Mouse (Mus musculus): ENCODE measurements around the gene Tmem150c.

The Tmem150c gene

GRCm38 (mm10) chr5:100172104-100172503, 12.5 kb upstream of the Tmem150c start:
- no peak for DNase-seq (ENCODE audit: extremely low read depth, insufficient read length, low spot score)

DNA sequence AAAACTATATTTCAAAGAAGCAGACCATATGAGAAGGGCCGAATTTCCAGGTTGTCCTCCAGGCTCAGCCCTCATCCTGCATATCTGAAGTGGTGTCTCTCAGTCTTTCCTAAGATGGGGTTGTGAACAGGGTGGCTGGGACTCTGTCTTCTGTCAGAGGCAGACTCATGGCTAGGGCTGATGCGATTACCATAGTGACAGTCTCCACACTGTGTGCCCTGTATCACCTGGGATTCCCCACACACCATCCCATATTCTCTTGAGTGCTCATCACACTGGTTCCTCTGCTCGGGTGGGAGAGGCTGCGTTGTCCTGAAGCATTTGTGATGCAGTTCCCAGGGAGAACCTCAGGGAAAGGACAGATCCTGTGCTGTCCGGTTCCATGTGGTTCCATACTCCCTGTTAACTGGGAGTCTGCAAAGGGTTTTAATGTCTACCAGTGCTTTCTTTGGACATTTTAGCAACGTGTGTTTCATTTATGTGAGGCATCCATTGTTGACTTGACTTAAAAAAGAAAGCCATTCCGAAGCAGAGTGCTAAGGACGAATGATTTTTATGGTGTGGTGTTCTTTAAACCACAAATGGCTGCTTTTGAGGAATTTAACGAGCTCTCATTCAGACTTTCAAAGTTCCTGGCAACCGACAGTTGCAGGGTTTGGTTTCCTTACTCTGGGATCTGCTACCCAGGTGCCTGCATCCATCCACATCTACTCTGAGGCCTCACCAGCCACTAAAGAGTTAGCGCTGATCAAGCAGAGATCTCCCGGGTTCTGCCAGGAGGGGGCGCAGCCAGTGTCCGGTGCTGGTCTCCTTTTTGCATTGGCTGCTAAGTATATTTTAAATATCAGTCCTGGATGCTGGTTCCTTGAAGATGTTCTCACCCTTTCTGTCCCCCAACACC, 7.2 kb upstream of the Tmem150c start:
- no peak for DNase-seq (ENCODE audit: extremely low read depth, insufficient read length, low spot score)

DNA sequence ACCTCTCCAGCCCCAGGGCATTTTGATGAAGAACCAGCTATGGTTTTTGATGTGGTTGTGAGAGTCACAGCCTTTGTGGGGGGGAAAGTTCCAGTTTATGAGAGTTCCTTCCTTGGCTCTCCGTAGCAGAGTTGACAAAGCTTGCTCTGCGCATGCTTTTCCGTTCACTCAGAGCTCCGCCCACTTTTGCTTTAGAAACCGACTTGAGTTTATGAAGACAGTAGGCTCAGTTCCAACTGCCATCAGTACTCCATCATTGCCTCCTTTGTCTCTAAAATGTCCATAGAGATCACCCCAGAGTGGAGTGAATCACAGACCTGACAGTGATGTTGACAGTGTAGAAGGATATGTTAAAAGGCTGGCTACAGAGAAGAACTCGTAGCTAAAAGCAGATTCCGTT, 3.8 kb upstream of the Tmem150c start:
- no peak for DNase-seq (ENCODE audit: extremely low read depth, insufficient read length, low spot score)

DNA sequence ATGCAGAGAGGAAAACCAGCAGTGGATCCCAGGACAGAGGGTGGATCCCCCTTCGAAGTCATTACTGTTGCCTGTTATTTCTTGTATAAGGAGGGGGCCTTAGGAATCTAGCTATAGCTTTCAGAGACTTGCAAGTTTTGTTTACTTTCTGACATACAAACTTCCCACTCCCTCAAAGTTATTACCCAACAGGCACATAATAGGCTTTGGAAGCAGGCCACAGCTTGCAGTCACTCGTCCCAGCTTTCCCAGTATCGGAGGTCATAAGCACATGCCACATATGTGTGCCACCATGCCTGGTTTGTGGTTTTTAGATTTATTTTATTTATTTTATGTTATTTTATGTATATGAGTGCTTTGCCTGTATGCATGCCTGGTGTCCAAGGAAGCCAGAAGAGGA, 3.2 kb upstream of the Tmem150c start:
- no peak for DNase-seq (ENCODE audit: extremely low read depth, insufficient read length, low spot score)

GRCm38 (mm10) chr5:100162053-100162452, 2.4 kb upstream of the Tmem150c start:
- no peak for DNase-seq (ENCODE audit: extremely low read depth, insufficient read length, low spot score)

GRCm38 (mm10) chr5:100158791-100159637, 594 bp downstream of the Tmem150c start:
- no peak for DNase-seq (ENCODE audit: extremely low read depth, insufficient read length, low spot score)

- no peak for DNase-seq (ENCODE audit: extremely low read depth, insufficient read length, low spot score)
These were observed 1.3 kb downstream of the Tmem150c start for GRCm38 (mm10) chr5:100158301-100158700.

- no peak for DNase-seq (ENCODE audit: extremely low read depth, insufficient read length, low spot score)
These were observed 4.0 kb downstream of the Tmem150c start for GRCm38 (mm10) chr5:100155646-100156045.

DNA sequence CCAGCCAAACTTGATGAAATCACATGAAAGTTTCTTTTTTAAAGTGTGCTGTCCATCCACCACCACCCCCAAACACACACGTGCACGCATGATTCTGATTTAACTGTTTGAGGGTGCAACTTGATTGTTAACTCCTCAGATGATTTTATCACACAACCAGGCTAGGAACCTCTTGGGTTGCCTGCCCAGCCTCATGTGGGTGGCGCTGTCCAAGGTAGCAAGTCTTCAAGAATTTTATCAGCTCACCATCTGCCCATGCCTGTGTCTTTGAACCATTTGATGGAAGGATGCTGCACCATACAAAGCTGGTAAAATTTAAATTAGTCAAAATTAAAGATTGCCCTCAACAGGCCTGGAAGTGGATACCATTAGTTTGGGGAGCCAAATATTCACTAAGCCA, 9.6 kb downstream of the Tmem150c start:
- DNase-seq (ENCODE audit: extremely low read depth, insufficient read length, low spot score) = no peak

DNA sequence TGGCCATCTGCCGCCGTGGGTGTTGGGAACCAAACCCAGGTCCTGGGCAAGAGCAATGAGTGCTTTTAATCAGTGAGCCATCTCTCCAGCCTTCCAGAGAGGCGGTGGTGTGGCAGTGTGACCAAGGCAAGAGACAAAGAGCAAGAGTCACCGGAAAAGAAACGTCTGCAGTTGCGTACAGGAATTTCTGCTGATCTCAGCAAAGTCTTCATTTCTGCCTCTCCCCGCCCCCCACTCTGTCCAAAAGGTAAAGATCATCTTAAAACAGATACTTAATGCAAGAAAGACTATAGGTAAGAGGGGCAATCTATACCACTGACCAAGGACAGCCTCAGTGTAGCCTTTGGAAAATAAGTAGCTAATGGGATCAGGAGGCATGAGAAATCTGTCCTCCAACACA, 14.8 kb downstream of the Tmem150c start:
- DNase-seq (ENCODE audit: extremely low read depth, insufficient read length, low spot score) = no peak

GRCm38 (mm10) chr5:100127283-100127682, 32.3 kb downstream of the Tmem150c start:
- no peak for DNase-seq (ENCODE audit: extremely low read depth, insufficient read length, low spot score)

DNA sequence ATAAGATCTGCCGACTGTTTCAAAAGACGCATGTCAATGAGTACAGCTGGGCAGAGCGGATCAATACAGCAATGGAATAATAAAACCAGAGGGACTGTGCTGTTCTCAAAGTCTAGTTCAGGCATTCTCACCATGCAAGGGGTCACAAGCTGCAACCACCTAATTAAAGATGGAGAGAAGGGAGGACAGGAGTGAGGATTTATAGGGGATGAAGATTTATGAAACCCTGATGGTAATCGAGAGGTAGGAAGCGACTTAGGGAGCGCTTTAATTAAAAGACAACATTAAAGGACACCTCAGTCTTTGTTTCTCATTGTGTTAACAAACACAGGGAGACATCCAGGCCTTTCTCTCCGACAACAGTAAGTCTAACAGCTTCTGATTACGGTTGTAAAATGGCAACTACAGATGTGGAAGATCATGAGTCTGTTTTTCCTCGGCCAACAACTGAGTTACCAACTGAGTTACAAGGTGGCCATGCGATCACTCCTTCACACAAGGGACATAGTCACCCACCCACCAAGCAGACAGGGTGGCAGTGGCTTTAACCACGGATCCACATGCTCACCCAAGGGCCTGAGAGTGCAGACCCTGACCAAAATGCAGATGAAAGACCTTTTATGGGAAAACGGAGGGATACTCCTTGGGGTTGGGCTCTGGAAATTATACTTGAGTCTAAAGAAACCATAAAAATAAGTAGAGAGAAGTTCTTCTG, 34.0 kb downstream of the Tmem150c start:
- no peak for DNase-seq (ENCODE audit: extremely low read depth, insufficient read length, low spot score)

DNA sequence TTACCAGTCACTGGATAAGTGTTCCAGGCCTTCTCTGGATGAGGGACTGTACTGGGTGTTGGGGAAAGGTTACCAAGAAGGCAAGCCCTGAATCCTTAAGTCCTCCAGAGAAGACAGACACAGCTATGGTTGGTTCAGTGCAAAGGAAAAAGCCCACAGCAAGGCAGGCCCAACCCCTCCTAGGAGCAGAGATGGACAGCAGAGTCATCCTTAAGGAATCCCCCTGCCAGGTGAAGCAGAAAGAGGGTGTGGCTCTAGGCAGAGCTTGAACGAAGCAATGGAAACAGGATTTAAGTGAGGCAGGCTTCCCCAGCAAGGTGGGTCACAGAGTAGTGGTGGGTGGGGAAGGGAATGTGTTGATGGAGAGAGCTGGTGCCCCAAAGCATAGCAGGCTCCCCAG, 35.1 kb downstream of the Tmem150c start:
- no peak for DNase-seq (ENCODE audit: extremely low read depth, insufficient read length, low spot score)

- no peak for DNase-seq (ENCODE audit: extremely low read depth, insufficient read length, low spot score)
These were observed 36.3 kb downstream of the Tmem150c start for GRCm38 (mm10) chr5:100123283-100123682.

DNA sequence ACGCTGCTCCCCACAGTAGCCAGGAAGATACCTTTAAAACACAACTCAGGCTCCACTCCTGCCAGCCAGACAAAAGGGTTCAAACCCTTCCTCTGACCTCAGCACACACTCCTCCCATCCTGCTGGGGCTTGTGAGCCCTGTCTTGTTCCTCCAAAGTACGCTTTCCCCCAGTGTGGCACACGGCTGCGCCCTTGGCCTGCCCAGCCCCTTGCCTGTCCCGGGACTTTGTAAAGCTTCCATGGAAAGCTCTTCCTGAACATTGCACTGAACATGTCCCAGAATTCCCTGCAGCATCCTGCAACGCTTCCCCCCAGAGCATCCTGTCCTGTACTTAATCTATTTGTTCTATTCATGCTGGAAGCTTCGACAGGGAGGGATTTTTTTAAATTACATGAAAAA, 38.4 kb downstream of the Tmem150c start:
- no peak for DNase-seq (ENCODE audit: extremely low read depth, insufficient read length, low spot score)

GRCm38 (mm10) chr5:100120711-100121141, 38.9 kb downstream of the Tmem150c start:
- DNase-seq (ENCODE audit: extremely low read depth, insufficient read length, low spot score) = no peak

GRCm38 (mm10) chr5:100119331-100119730, 40.3 kb downstream of the Tmem150c start:
- DNase-seq (ENCODE audit: extremely low read depth, insufficient read length, low spot score) = no peak

DNA sequence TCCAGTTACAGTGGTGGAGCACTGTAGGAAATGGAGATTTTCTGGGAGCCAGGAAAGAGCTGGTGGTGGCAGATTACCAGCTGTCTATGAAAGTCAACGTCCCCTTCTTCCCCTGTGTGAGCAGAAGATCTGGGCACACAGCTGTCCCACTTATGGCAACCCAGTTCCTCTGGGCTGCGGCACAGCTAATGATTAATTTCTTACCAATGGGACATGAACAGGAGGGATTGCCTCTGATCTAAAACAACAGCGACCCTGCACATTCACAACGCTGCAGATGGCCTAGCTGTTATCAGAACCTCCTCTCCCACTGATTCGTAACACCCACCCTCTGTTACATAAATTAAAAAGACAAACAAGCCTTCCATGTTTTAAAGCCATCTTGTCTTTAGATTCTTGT, 46.2 kb downstream of the Tmem150c start:
- DNase-seq (ENCODE audit: extremely low read depth, insufficient read length, low spot score) = no peak

DNA sequence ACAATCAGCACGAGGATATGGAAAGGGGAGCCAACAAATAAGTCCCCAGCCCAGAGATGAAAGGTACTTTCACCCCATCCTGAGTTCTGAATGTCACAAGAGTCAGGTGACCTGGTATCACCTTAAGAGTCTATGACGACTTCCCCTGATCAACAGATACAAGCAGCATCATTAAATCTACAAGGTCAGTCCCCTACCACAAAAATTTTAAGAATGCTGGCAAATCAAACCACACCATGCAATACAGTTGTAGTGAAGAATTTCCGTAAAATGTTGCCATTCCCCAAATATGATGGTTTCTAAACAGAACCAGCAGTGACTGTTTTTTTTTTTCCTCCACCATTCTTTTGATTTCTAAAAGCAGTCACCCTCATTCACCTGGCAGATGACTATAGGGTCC, 49.0 kb downstream of the Tmem150c start:
- no peak for DNase-seq (ENCODE audit: extremely low read depth, insufficient read length, low spot score)

- no peak for DNase-seq (ENCODE audit: extremely low read depth, insufficient read length, low spot score)
These were observed 49.9 kb downstream of the Tmem150c start for GRCm38 (mm10) chr5:100109543-100110282.
